Mouse (Mus musculus): ENCODE data around the gene Pip5k1b.

Pip5k1b gene

DNA sequence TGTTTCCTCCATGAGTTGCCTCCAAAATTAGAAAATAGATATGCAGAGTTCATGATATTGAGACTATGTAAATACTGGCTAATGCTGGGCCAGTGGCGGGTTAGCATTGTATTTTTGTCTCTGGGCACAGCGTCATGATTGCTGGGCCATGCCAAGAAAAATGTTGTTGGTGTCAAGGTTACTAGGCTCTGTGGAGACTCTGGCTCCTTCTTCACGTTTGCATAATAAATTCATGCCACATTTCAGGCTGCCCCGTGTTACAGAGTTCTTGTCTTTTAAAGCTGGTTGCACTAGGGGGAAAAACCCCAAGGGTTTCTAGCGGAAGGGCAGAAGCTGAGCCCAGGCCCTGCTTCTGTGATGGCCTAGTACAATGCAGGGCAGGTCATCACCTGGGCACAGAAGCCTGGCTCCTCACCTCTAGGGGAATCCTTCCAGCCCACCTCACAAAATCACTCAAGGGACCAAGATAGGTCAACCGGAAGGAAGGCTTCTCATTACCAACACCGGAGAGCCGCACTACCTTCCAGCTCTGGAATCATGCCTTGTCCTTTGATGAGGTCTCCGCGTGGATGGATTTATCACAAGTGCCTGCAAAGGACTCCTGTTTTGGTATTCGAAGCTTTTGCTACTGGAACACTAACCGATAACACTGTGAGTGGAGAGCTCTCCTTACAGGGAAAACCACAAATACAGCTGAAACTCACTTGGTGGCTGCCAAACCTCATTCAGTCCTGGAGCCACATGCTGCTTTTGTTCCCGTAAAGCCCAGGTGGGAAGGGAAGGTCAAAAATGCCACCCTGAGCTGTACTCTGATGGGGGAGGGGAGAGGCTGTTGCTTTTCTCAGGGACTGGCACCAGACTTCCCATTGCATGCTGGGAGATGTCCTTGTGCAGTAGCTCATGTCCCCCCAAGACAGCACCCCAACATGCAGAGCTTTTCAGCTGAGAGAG is 248.1 kb downstream of the Pip5k1b start:
- DNase-seq (ENCODE audit: low spot score) = no peak

DNA sequence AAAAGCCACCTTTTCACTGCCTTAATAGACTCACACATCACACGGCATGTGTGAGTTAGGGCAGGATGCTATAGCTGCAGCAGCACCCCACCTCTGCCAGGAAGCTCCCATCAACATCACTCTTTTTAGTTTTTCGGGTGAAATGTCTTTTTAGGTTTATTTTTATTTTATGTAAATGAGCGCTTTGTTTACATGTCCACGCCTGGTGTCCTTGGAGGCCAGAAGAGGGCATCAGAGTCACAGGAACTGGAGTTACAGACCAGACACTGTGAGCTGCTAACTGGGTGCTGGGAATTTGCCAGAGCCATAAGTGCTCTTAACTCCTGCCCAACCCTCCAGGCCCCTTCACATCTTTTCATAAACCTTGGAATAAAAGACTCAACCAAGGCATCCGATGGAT is 249.3 kb downstream of the Pip5k1b start:
- no peak for DNase-seq (ENCODE audit: low spot score)

DNA sequence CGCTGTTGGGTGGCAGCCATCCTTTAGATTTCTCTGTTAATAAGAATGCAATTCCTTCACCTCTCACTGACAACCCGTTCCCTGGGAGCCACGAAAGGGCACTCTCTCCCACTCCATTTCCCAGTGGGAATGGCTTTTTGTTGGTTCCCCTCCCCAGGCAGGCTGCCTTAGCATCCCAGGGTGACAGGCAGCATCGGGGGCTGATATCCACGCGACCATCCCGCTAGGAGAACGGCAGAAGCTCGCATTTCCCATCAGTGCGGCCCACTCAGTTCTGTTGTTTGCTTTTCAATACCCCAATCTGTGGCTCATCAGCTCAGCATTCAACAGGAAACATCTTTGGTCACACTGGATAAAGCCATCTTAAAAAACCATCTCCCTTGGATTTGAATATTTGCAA is 253.5 kb downstream of the Pip5k1b start:
- DNase-seq (ENCODE audit: low spot score) = no peak

DNA sequence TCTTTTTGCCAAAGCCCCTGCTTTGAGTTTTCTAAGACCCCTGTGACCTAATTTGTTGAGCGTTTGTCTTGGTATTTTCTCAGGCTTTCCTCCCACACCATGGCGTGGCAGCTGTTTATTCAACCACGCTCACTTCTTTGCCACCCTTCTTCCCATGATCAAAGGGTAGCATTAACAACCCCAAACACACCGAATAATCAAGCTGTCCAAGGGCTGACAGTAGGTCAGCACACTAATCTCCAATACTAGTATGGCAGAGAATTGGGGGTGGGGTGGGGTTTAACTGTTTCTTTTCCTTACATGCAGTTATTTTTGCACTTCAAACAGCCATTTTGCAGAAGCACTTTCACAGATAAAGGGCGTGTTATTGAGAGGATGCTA is 253.9 kb downstream of the Pip5k1b start:
- no peak for DNase-seq (ENCODE audit: low spot score)

DNA sequence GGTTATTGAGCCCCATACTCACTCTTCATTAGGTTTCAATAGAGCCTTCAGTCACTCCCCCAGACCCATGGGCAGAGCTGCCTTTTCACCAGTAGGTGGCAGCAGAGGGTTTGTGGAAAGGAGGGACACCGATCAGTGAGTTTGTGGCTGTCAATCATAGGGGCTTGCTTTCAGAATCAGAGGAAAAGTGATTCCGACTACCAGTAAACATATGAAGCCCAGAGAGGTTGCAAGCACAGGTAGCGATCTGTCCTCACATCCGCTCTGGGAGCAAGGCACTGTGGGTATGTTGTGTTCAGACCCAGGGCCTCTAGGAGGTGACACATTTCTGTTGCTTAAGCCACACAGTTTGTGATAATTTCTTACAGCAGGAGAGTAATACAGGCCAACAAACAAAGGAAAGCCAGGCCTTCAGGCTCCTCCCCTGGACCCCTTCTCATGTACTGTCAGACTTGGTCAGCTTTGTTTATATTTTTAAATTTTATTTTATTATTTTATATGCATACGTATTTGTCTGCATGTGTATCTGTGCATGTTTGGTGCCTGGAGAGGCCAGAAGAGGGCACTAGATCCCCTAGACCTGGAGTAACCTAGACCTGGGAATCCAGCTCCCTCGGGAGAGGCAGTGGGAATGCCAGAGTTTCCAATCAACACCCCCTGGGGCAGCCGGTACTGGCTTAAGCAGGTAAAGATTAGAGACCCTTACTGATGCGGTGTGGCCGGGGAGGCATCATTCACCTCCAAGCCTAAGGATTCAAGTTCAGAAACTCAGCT is 254.5 kb downstream of the Pip5k1b start:
- DNase-seq (ENCODE audit: low spot score) = peak; percentile 89

DNA sequence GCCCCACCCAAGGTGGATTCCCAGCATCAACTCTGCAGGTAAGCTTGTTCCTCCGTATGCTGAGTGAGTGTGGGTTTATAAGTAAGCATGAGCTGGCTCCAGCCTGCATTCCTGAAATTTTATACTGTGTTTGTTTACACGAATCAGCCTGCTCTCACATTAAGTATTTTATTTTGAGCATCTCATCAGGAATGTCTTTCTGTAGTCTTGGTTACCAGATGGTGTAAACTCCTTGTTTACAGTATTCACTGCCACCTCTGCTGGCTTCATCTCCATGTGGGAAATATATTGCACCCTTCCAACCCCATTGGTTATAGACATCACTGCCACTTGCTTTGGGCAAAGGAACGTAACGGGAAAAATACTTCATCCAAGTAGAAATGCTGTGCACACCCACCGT is 262.1 kb downstream of the Pip5k1b start:
- DNase-seq (ENCODE audit: low spot score) = no peak

DNA sequence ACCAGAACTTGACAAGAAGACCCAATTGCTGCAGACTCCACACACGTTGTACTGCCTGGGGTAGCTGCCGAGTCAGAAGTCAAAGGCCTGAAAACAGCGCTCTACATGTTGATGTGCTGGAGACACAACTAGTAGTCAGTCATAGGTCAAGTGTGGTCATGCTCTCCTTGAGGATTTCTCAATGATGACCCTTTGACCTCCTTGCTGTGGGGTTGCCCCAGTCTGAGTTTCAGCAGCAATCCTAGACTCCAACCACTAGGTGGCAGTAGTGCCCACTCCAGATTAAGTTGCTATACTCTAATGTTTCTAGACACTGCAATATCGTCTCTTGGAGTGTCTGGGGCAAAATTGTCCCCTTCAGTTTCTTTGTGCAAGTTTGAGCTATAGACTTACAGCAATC is 271.5 kb downstream of the Pip5k1b start:
- DNase-seq (ENCODE audit: low spot score) = peak; percentile 85

DNA sequence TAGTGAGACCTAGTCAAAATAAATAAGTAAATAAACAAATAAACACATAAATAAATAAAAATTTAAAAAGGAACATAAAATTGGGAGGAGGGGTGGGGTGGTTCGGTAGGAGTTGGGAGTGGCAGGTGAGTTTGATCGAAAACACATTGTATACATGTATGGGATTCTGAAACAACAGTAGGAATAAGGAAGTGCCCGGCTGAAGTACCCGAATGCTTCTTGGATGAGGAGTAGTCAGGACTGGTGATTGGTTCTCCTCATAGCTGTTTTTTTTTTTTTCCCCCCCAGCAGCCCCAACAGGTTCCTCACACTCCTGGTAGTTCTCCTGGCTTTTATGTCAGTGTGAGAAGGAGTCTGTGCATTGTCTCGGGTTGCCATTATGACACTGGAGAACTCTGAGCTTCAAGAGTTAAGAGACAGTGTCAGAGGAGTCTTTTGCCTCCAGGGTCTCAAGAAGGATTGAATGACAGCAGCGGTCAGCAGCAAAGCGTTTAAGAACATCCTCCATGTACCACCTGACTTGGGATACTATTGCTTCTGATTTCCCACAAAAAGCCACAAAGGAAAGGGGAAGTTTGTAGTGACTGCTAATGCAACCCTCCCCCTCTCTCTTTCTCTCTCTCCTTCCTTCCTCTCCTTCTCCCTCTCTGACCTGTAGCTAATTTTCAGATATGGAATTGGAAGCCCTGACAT is 274.2 kb downstream of the Pip5k1b start:
- DNase-seq (ENCODE audit: low spot score) = no peak

DNA sequence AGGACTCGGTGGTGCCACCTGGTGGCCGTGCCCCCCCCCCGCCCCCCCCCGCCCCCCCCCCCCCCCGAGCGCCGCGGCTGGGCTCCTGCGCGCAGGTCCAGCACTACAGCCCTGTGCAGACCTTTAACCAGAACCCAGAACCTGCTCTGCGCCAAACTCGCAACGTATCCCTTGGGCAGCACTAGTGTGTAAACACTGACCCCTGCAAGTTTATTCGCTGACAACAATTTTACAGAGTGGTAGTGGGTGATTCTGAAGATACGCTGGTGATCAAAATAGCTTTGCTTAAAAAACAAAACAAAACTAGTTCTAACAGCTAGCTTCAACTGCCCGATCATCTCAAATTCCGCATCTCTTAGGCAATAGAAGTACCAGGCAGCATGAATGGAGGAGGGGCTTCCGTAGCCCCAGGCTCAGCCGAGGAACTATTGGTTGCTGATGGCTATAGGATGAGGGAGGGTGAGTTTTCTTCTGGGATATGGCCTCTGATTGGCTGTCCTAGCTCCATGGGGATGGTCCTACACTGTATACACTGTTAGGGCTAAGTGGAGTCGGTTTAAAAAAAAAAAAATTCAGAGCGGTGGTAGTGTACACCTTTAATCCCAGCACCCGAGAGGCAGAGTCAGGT is 275.0 kb downstream of the Pip5k1b start, which contains the start of gene Fxn:
Gene Fxn (minus strand): TSS at position 5 of the 628 bp plus-strand sequence.
- DNase-seq (ENCODE audit: low spot score) = peak; percentile 74

DNA sequence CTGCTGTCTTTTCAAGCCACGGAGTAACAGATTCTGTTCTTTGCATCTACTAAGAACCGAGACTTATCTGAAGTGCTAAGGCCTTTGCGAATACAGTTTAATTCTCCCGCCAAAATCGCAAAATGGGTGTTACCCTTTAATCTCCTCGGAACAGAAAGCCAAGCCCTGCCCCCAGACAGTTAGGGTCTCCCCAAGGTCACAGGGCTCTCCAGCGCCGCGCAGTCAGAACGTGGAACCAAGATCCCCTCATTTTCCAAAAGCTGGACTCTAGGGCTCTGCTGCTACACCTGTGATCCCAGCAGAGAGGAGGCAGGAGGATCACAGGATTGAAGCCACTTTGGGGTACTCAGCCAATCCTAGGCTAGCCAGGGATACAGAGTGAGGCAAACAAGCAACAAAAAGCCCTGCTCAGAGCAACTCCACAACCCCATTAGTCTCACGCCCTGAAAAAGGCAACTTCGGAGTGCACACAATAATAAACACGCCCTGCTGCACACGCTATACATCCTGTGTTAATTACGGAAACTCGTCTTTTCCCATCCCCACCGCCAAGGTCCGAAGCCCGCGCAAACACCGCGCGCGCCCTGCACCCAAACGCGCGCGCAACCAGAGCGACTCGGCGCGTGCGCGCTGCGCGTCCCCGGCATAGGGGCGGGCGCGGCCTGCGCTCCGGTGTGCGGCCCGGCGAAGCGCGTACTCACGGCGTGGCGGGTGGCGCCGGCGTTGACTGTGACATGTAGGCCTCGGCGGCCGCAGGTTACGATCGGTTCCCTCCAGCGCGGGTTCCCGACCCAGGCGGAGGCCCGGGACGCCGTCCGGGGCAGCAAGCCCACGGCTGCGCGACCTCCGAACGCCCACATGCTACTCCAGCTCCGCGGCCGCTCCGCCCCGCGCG is 275.7 kb downstream of the Pip5k1b start:
- peak; percentile 84 for DNase-seq (ENCODE audit: low spot score)

DNA sequence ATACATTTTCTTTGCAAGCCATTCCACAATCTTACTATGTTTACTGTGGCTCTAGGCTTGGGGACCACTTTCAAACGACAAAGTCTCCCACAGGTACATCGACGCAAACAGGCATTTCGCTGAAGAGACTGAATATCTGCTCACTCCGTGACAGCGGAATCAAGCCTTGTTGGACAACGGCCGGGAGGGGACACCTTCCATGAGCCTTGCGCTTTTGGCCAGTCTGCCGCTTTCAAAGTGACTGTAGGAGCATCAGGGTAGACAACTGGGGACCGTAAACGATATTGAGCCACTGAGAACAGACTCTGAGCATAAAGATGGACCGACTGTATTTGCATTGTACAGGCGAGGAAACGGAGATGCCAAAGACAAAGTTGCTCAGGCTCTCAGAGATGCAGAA is 276.8 kb downstream of the Pip5k1b start:
- no peak for DNase-seq (ENCODE audit: low spot score)

DNA sequence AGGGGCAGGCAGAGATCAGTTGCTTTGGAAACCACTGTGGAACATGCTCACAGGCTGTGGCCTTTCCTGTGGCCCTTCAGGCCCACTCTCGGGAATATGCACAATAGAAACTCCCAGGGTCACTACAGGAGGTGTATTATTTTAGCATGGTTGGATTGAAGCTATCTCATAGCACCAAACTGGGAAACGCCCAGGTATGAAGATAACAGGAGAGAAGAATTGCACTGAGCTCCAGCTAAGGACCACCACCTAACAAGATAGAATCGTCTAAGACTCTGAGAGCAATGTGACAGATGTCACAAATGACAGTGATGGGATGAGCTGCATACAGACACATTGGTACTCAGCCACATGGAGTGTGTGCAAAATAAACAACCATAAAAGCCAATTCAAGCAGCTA is 281.4 kb downstream of the Pip5k1b start:
- no peak for DNase-seq (ENCODE audit: low spot score)

DNA sequence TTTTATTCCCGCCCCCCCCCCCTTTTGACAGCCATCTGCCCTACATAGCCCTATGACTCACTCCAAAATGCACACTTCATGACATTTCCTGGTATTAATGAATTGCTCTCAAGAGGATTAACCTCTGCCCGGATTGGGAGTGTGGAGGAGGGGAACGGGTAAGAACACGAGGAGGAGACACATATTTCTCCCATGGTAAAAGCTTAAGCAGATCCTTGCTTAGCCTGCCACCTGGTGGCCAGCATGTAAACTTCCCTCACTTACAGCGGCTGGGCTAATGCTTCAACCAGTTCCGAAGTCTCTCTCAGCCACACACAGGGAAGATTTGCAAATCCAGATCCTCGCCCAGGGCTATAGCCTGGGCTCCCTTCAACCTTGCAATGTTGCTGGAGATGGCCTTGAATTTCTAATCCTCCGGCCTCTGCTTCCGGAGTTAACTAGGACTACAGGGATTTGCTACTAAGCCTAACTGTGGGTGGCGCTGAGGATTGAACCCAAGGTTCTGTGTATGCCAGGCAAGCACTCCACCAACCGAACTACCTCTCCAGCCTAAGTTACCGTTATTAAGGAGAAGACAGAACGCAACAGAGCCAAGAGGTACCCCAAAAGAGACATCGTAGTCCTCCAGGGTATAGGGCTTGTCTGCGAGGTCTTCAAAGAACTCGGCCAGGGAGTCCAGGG is 283.8 kb downstream of the Pip5k1b start:
- DNase-seq (ENCODE audit: low spot score) = peak; percentile 85

DNA sequence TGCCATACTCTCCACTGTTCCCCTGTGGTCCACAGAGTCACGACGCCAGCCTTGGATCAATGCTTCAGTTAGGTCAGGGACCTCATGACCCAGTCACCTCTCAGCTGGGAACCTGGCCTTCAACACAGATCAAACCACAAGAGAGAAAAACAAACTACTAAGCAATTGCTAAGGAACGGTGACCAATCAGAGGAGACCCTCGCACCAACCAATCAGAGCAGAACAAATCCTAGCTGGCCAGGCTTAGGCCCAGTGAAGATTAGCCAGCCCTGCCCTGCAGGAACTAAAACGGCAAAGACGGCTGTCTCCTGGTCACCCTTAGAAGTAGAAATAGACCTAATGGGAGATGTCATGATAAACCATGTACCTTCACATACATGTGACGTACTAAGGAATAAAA is 284.3 kb downstream of the Pip5k1b start:
- no peak for DNase-seq (ENCODE audit: low spot score)

DNA sequence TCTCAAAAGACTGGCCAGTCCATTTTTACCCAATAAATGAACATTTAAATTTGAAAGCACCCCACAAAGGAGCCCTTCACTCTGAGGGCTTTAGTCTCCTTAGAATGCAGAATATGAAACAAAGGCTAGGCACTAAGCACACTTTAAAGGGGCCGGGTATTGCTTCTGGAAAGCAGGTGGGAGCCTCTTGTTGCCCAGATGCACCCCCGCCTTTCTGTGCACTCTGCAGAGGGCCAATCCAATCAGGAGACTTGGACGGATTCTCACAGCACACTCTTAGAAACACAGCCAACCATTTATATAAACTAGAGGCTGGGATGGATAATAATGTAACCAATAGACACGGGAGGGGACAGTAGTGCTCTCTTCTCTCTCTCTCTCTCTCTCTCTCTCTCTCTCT is 287.1 kb downstream of the Pip5k1b start:
- DNase-seq (ENCODE audit: low spot score) = no peak

DNA sequence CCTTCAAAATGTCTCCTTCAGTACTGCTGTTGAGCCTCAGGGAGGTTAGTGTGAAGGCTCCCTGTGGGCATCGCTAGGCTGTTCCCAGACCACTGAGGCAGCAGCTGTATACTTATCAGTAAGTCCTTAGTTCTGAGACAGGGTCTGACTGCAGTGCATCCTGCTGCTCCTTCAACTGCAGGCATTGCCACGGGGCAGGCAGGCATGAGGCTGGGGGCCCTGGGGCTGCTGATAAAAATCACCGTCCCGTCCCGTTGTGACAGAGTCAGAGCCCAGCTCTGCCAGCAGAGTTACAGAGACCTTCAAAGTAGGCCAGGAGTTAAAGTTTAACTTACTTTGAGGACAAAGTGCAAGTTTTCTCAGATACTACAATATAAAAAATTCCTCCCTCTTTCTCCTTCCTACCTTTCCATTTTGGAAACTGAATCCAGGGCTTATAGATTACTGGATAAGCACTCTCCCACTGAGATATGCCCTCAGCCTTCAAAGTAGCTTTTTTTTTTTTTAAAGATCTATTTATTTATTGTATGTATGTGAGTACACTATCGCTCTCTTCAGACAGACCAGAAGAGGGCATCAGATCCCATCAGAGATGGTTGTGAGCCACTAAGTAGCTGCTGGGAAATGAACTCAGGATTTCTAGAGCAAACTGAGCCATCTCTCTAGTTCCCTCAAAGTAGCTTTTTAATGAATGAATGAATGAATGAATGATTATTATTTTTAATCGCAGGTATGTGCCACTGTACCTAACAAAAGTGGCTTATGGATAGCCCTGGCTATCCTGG is 289.4 kb downstream of the Pip5k1b start:
- DNase-seq (ENCODE audit: low spot score) = no peak

DNA sequence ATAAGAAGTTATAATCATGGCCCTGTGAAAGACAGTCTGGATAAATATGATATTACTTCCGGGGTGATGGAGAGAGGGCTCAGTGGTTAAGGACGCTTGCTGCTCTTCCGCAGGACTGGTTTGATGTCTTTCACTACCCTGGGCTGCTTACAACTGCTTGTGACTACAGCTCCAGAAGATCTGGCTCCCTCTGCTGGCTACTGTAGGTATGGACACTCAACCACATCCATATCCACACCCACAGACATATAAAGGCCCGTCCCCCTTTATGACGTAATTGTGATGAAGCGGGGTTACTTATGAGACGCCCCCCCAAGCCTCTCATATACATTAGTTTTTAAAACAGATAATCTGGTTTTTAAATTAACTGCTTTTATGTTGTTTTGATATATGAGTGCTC is 290.7 kb downstream of the Pip5k1b start:
- DNase-seq (ENCODE audit: low spot score) = peak; percentile 92

DNA sequence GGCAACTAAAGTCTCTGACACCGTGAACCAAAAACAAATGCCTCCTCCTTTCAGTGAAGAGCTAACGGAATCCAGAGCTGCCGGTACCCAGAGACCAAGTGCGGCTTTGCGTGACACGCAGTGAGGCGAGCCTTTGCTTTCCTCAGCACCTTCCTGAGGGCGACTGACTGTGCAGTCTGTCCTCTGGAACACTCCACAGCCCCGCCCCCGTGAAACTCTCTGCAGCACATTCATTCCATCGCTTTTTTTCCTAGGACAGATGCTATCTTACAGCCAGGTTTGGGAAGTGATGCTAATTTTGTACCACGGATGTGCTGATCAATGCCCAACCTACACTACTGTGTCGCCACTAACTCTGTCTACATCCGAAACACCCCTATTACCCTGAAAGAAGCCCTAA is 292.9 kb downstream of the Pip5k1b start:
- no peak for DNase-seq (ENCODE audit: low spot score)

Measured in retina, embryonic 14.5 days (tissue).